Mouse (Mus musculus): ENCODE measurements at regions not wholly inside any gene's neighbourhood (a gene's known extent, or its start where the extent isn't known, plus 50 kb on each side); places are given as distances from the start of the nearest gene placed in this dataset.

- Histone ChIP-seq H3K27ac (ENCODE audit: low read depth) (no peak overlapping the region), H3K9me3 (replicated peaks; ENCODE audit: control insufficient read depth, low read length) (no peaks in the 10 kb centered on the region), H3K36me3 (replicated peaks; ENCODE audit: control insufficient read depth, insufficient read depth, low read length) (no peaks in the 10 kb centered on the region), H3K4me1 (ENCODE audit: control insufficient read depth, insufficient read depth) (no peaks in the 10 kb centered on the region), H3K4me2 (ENCODE audit: low read depth, low read length) (no peak overlapping the region), H3K27me3 (ENCODE audit: control insufficient read depth, insufficient read depth, low read length) (no peaks in the 10 kb centered on the region), H3K9ac (replicated peaks; ENCODE audit: low read depth, low read length) (no peak overlapping the region), H3K4me3 (ENCODE audit: low read depth, low read length) (no peak overlapping the region)
- TF ChIP-seq CTCF (IDR thresholded peaks at IDR 0.05; ENCODE audit: low read depth), result no peak
- TF ChIP-seq EP300 (IDR thresholded peaks at IDR 0.05; ENCODE audit: low read depth), result no peak
- no peak for DNase-seq (ENCODE audit: low spot score)
- ATAC-seq (ENCODE audit: insufficient read depth, low read depth), result no peak
- WGBS, result 91% methylated on average over 1 of the region's 1 CpGs
Observed at GRCm38 (mm10) chr10:98628191-98628590, 286.0 kb upstream of the Atp2b1 start.

- no peak for TF ChIP-seq EP300 (IDR thresholded peaks at IDR 0.05; ENCODE audit: low read depth)
- TF ChIP-seq CTCF (IDR thresholded peaks at IDR 0.05; ENCODE audit: low read depth), result no peak
- DNase-seq (ENCODE audit: low spot score) (no peak), ATAC-seq (ENCODE audit: insufficient read depth, low read depth) (no peak)
- H3K9me3 ChIP-seq (replicated peaks; ENCODE audit: control insufficient read depth, low read length), result no peaks in the 10 kb centered on the region
- H3K4me2 ChIP-seq (ENCODE audit: low read depth, low read length), result no peak overlapping the region
- H3K4me1 ChIP-seq (ENCODE audit: control insufficient read depth, insufficient read depth), result no peaks in the 10 kb centered on the region
- no peak overlapping the region for H3K27ac ChIP-seq (ENCODE audit: low read depth)
- WGBS, result 21% methylated on average over 3 of the region's 3 CpGs
- H3K4me3 ChIP-seq (ENCODE audit: low read depth, low read length), result no peak overlapping the region
- no peak overlapping the region for H3K9ac ChIP-seq (replicated peaks; ENCODE audit: low read depth, low read length)
- H3K36me3 ChIP-seq (replicated peaks; ENCODE audit: control insufficient read depth, insufficient read depth, low read length), result no peaks in the 10 kb centered on the region
- no peaks in the 10 kb centered on the region for H3K27me3 ChIP-seq (ENCODE audit: control insufficient read depth, insufficient read depth, low read length)
Observed at GRCm38 (mm10) chr10:98629248-98629647, 285.0 kb upstream of the Atp2b1 start.

- no peak for ATAC-seq (ENCODE audit: insufficient read depth, low read depth)
- WGBS, result 55% methylated on average over 14 of the region's 14 CpGs
- TF ChIP-seq EP300 (IDR thresholded peaks at IDR 0.05; ENCODE audit: low read depth) (no peak), CTCF (IDR thresholded peaks at IDR 0.05; ENCODE audit: low read depth) (no peak)
Observed at GRCm38 (mm10) chr10:98637759-98638611, 276.2 kb upstream of the Atp2b1 start.

DNA sequence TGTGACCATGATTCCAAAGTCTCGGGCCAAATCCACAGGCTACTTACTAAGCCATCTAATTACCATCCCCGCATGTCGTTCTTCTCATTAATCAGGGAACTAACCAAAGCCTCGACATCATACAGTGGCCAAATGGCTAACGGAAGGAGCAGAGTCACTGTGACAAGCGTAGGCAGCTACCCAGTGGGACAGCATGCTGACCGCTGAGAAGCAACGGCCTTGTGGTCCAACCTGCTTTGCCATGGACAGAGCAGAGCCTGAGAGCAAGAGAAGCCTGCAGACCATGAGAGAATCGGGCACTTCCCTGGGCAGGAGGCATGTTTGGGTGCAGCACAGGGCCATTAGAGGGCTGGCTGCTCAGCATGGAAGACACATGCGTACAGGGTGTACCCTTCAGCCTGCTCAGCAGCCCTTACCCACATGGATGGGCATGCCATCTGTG, 268.5 kb upstream of the Atp2b1 start:
- Histone ChIP-seq H3K27ac (ENCODE audit: low read depth) (no peak overlapping the region), H3K27me3 (ENCODE audit: control insufficient read depth, insufficient read depth, low read length) (no peaks in the 10 kb centered on the region), H3K9me3 (replicated peaks; ENCODE audit: control insufficient read depth, low read length) (no peaks in the 10 kb centered on the region), H3K4me1 (ENCODE audit: control insufficient read depth, insufficient read depth) (no peaks in the 10 kb centered on the region), H3K36me3 (replicated peaks; ENCODE audit: control insufficient read depth, insufficient read depth, low read length) (no peaks in the 10 kb centered on the region), H3K4me3 (ENCODE audit: low read depth, low read length) (no peak overlapping the region), H3K4me2 (ENCODE audit: low read depth, low read length) (no peak overlapping the region), H3K9ac (replicated peaks; ENCODE audit: low read depth, low read length) (no peak overlapping the region)
- no peak for TF ChIP-seq EP300 (IDR thresholded peaks at IDR 0.05; ENCODE audit: low read depth)
- ATAC-seq (ENCODE audit: insufficient read depth, low read depth) (no peak), DNase-seq (ENCODE audit: low spot score) (no peak)
- WGBS, result 73% methylated on average over 10 of the region's 10 CpGs

More at GRCm38 (mm10) chr10:98637759-98638611, 276.2 kb upstream of the Atp2b1 start:
- H3K36me3 ChIP-seq (replicated peaks; ENCODE audit: control insufficient read depth, insufficient read depth, low read length), result no peaks in the 10 kb centered on the region
- H3K9ac ChIP-seq (replicated peaks; ENCODE audit: low read depth, low read length), result no peak overlapping the region
- H3K4me3 ChIP-seq (ENCODE audit: low read depth, low read length), result no peak overlapping the region
- no peaks in the 10 kb centered on the region for H3K9me3 ChIP-seq (replicated peaks; ENCODE audit: control insufficient read depth, low read length)
- no peaks in the 10 kb centered on the region for H3K4me1 ChIP-seq (ENCODE audit: control insufficient read depth, insufficient read depth)
- no peak overlapping the region for H3K4me2 ChIP-seq (ENCODE audit: low read depth, low read length)
- H3K27ac ChIP-seq (ENCODE audit: low read depth), result no peak overlapping the region
- no peak for DNase-seq (ENCODE audit: low spot score)
- H3K27me3 ChIP-seq (ENCODE audit: control insufficient read depth, insufficient read depth, low read length), result no peaks in the 10 kb centered on the region

- Histone ChIP-seq H3K9ac (replicated peaks; ENCODE audit: low read depth, low read length) (no peak overlapping the region), H3K4me2 (ENCODE audit: low read depth, low read length) (no peak overlapping the region), H3K36me3 (replicated peaks; ENCODE audit: control insufficient read depth, insufficient read depth, low read length) (no peaks in the 10 kb centered on the region), H3K27me3 (ENCODE audit: control insufficient read depth, insufficient read depth, low read length) (no peaks in the 10 kb centered on the region), H3K4me3 (ENCODE audit: low read depth, low read length) (no peak overlapping the region), H3K9me3 (replicated peaks; ENCODE audit: control insufficient read depth, low read length) (no peaks in the 10 kb centered on the region), H3K4me1 (ENCODE audit: control insufficient read depth, insufficient read depth) (no peaks in the 10 kb centered on the region), H3K27ac (ENCODE audit: low read depth) (no peak overlapping the region)
- TF ChIP-seq CTCF (IDR thresholded peaks at IDR 0.05; ENCODE audit: low read depth) (no peak), EP300 (IDR thresholded peaks at IDR 0.05; ENCODE audit: low read depth) (no peak)
- ATAC-seq (ENCODE audit: insufficient read depth, low read depth) (no peak), DNase-seq (ENCODE audit: low spot score) (no peak)
- WGBS, result 75% methylated on average over 8 of the region's 8 CpGs
Observed at GRCm38 (mm10) chr10:98646311-98646999, 267.8 kb upstream of the Atp2b1 start.

Data from heart, postnatal 0 days (tissue).